Mouse (Mus musculus): ENCODE results near the gene Stard5.

- TF ChIP-seq POLR2A (IDR thresholded peaks at IDR 0.05; ENCODE audit: borderline replicate concordance, low read depth, low read length) (no peak), CTCF (IDR thresholded peaks at IDR 0.05; ENCODE audit: low read depth, low read length) (no peak)
Observed at GRCm38 (mm10) chr7:83641163-83641562, 9.4 kb downstream of the Stard5 start.
